Mouse (Mus musculus): ENCODE data around the gene Serpinc1.

DNA sequence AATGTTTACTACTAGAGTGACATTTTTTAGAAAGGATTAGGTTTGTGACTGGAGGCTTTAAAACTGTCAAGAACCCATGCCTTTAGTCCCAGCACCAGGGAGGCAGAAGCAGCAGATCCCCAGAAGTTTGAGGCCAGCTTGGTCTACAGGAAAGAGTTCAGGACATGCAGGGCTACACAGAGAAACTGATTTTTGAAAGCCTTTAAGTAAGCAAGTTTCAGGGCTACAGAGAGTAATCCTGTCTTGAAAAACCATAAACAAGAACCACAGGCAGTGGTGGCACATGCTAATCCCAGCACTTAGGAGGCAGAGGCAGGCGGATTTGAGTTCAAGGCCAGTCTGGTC is 62.0 kb downstream of the Serpinc1 start:
- TF ChIP-seq GATA1 (IDR thresholded peaks at IDR 0.05; ENCODE audit: low read length) (no peak), TAL1 (IDR thresholded peaks at IDR 0.05; ENCODE audit: low read length) (no peak)
